Mouse (Mus musculus) right cerebral cortex, postnatal 36 days (tissue): ENCODE measurements at regions not wholly inside any gene's neighbourhood (a gene's known extent, or its start where the extent isn't known, plus 50 kb on each side); places are given as distances from the start of the nearest gene placed in this dataset.

ENCODE experiments used
- DNase-seq, 2 experiments: peaks; one replicate each; pipeline ENCODE4 v3.0.0; 2022; ENCODE audit warnings: low spot score in 2 of 2, mixed read lengths in 1 of 2

- no peak for DNase-seq
These were observed 504.3 kb upstream of the Atp10a start for GRCm38 (mm10) chr7:58151713-58152112.

DNA sequence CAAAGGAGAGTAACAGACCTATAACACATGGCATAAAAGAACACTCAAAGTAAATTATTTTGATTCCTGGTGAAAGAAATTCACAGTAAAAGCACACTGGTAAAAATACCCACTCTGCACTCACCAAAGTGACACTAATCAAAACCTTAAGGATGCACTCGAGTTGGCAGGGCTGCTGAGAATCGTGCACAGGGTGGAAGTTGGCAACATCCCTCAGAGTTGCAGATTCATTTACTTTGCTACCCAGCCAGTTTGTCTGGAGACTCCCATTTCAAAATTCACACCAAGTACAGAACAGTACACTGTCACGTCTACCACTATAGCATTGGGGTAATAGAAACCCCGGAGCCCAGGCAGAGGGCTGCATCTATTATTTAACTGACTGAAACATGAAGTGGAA lies 471.1 kb upstream of the Atp10a start:
- DNase-seq: peak; percentile 10 to 49

- DNase-seq: no peak
These were observed 438.2 kb upstream of the Atp10a start for GRCm38 (mm10) chr7:58217726-58218125.

DNA sequence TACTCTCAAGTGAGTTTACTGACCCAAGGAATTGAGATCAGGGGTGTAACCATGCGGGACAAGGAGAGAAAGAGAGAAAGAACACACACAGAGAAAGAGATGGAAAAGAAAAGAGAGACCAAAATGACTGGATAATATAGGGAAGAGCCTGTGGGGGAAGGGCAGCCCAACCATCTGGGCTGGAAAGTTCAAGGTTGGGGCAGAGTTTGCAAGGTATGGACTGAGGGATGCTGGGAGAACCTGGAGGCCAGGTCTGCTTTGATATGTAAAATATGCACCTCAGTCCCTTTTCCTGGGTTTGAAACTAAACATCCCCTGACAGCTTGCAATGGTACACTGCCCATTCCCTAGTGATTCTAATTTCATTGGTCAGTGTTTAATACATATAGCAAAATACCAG lies 431.2 kb upstream of the Atp10a start:
- DNase-seq: no peak

DNA sequence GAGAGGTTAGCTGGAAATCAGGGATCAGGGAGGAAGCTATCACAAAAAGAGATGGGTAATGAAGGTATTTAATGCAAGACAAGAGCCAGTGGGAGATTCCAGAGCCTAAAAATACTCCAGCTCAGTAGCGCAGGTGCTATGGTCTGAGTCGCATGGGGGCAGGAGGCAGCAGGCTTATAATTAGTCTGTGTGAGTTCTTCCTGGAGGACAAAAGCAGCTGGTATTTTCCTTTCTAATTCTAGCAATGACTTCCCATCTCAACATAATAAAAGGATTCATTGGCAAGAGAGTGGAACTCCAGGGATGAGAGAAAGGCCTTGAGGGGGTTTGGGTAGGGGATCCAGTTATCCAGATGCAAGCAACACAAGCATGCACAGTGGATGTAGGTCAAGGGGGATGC lies 430.3 kb upstream of the Atp10a start:
- peak in 1 of 2 experiments; percentile 7 for DNase-seq

DNA sequence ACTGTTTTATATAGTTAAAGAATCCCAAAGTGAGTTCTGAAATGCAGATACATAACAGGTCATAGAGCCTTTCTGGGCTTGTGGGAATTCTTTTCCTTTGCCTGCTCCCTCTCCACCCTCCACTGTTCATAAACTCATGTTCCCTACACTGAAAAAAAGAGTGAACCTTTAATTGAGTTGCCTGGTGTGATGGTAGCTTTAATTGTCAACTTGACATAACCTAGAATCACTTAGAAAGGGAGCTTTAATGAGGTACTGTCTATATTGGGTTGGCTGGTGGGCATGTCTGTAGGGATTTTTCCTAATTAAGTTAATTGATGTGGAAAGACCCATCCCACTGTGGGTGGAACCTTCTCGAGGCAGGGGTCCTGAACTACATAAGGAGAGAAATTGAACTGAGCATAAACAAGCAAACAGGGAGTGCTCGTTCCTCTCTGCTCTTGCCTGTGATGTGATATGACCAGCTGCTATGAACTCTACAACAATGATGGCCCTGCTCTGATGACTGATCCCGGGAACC lies 425.7 kb upstream of the Atp10a start:
- no peak for DNase-seq

GRCm38 (mm10) chr7:58230943-58231342 lies 425.0 kb upstream of the Atp10a start:
- DNase-seq: peak in 1 of 2 experiments; percentile 11

- peak; percentile 56 to 69 for DNase-seq
These were observed 408.7 kb upstream of the Atp10a start for GRCm38 (mm10) chr7:58247261-58247660.
